Mouse (Mus musculus) 3134 (cell line): ENCODE measurements around the gene Ddx41.

ENCODE experiments used
- DNase-seq: peaks from one replicate; pipeline ENCODE4 v3.0.0-alpha.2; 2011; ENCODE audit warnings: low spot score; ENCODE audit not compliant: insufficient read length; ENCODE audit errors: extremely low read depth

The Ddx41 gene

GRCm38 (mm10) chr13:55543447-55543846, 7.0 kb upstream of the Ddx41 start:
- DNase-seq: no peak

DNA sequence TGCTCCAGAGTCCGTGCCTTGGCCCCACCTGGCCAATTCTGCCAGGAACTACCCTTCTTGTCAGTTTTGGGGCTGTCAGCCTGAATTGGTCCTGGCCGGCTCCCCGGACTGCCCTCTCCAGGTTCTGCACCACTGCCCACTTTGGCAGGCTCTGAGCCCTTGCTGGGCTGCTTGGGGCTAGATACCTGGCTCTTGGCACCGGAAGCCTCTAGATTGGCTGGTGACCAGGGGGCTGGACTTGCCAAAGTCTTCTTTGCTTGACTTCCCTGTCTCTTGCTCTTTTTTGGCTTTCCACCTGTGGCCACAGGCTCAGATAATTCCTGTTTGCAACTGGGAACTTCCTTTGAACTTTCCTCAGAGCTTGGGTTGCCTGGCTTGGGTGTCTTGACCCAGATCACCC, 6.4 kb upstream of the Ddx41 start:
- no peak for DNase-seq

- DNase-seq: no peak
Measured at GRCm38 (mm10) chr13:55540933-55541332, 4.5 kb upstream of the Ddx41 start.

DNA sequence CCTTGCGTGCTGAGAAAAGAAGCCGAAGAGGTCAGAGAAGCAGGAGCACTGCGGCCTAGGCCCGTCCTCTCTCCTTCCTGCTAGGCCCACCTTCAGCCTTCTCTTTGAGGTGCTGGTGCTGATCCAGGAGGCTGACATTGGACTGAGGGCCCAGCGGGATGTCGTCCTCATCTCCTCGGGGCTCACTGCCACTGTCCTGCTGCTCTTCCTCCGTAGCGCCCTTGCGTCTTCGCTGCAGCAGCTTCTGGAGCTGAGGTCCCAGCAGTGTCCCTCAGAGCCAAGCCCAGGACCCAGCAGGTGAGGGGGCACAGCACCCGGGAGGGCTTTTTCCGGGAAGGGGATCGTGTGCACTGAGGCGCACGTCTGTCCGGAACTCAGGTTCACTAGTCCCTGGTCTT, 663 bp downstream of the Ddx41 start:
- DNase-seq: no peak

GRCm38 (mm10) chr13:55535191-55535590, 1.3 kb downstream of the Ddx41 start:
- no peak for DNase-seq

- DNase-seq: no peak
Measured at GRCm38 (mm10) chr13:55529198-55529915, 7.1 kb downstream of the Ddx41 start, which contains the start of gene Dok3. Dok3 (minus strand) TSS chr13:55529296.

- DNase-seq: no peak
Measured at GRCm38 (mm10) chr13:55527834-55528772, 8.4 kb downstream of the Ddx41 start.

DNA sequence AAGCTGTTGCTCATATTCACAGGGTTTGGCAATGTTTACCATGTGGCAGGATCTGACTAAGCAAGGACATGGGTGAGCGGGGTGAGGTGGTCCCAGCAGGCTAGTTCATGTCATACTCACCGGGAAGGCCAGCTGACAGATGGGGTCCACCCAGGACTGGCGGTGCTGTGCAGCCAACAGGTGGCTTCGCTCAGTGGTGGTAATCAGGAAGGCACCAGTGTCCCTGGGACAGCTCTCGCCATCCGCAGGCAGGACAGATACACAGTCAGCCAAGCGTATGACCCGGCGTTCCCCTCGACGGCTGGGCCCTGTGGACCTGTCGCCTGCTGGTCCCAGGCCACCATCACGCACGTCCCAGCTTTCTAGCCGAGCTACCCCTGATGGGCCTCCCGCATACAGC, 9.2 kb downstream of the Ddx41 start:
- no peak for DNase-seq

DNA sequence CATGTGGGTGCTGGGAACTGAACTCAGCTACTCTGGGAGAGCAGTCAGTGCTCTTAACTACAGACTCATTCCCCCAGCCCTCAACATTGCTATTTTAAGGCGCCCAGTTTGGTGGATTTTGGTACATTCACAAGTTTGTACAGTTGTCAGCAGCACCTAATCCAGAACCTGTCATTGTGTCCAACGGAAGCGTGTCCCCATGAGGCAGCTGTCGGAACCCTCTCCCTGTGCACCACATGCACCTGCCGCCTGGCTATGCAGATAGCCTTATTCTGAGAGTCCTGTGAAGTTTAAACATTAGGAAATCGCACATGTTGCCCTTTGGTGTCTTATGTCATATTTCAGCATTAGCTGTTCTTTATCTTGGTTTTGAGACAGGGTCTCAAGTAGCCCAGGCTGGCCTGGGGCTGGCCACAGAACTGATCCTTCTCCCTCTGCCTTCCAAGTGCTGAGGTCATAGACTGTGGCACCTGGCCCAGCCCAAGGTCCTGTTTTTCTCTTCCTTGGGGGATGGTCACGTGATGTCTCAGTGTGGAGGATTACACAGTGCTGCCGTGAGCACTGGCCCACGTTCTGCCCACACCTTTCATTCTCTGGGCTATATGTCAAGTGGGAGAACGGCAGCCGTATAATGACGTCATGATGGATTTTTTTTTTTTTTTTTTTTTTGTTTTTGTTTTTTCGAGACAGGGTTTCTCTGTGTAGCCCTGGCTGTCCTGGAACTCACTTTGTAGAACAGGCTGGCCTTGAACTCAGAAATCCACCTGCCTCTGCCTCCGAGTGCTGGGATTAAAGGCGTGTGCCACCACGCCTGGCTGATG, 10.5 kb downstream of the Ddx41 start:
- no peak for DNase-seq

DNA sequence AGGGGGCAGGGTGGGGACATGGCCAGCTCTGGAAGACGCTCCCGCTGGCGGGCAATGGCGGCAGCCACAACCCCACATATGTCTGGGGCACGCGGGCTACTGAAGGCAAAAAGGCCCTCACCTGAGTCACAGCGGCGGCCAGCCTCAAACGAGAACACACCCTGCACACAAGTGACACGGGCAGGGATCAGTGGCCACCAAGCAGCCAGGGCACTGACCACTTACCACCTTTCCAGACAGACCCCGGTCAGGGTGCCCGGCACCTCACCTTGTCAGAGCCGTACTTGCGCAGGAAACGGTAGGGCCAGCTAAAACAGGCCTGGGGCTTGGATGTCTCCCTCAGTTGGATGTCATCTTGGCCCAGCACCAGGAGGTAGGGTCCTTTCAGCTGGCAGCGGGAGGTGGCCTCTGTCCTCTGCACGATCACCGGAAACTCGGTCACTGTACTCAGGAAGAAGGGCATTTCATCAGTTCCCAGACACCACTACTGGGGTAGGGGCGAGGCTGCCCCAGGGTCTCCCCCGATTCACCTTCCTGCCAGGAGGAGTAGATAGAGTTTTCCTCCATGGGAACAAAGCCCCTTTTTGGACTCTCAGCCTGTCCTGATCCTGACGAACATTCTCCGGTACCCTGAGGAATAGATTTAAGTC, 12.4 kb downstream of the Ddx41 start:
- no peak for DNase-seq

DNA sequence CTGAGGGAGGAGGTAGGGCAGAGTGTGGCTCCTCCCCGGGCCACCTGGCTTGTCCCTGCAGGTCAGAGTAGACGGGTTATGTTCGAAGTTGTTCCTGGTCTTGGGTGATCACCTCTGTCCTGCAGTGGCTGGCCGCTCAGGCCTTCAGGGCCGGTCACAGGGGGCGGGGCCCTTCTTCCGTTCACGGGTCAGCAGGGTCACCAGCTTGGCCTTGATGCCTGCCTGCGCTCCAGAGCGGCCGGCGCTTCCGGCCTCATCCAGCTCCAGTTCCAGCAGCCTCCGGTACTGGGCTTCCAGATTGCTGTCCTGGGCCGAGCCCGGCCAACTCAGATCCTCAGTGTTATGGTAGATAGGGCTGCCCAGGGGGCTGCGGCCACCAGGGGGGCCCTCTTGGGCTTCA, 13.2 kb downstream of the Ddx41 start:
- DNase-seq: no peak

DNA sequence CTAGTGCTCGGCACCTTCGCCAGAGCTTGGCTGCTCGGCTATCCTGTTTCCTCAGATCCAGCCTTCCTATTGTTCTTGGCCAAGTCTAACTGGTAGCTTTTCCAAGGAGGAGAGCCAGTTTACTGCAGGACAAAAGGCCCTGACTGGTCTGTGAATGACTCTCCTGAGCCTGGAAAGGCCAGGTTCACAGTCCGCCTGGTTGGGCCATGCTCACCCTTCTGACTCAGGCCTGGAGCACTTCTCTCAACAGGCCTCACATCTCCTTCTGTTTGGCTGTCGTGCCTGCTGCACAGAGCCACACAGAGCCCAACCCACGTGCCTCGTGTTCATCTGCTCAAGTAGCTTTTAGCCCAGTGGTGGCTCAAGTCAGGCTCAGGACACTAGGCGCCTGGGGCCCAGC, 13.7 kb downstream of the Ddx41 start:
- DNase-seq: no peak

GRCm38 (mm10) chr13:55519606-55520005, 16.9 kb downstream of the Ddx41 start:
- no peak for DNase-seq

GRCm38 (mm10) chr13:55516955-55517354, 19.5 kb downstream of the Ddx41 start:
- peak; percentile 38 for DNase-seq

DNA sequence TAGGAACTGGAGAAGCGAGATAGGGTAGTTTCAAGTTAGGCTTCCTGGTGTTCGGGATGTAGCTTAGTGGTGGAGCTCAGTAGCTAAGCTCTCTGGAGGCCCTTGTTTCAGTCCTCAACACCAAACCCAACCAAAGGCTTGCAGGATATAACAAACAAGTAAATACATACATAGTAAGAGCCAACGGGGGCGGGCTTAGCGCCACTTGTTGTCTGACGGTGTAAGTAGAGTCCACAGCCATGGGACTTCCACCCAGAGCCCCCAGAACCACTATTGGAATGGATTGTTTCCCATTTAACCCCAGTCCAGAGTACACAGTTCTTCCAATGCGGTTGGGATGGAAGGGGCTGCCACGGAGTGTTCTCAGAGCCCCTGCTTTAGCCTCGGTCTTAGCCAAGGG, 22.6 kb downstream of the Ddx41 start:
- no peak for DNase-seq

DNA sequence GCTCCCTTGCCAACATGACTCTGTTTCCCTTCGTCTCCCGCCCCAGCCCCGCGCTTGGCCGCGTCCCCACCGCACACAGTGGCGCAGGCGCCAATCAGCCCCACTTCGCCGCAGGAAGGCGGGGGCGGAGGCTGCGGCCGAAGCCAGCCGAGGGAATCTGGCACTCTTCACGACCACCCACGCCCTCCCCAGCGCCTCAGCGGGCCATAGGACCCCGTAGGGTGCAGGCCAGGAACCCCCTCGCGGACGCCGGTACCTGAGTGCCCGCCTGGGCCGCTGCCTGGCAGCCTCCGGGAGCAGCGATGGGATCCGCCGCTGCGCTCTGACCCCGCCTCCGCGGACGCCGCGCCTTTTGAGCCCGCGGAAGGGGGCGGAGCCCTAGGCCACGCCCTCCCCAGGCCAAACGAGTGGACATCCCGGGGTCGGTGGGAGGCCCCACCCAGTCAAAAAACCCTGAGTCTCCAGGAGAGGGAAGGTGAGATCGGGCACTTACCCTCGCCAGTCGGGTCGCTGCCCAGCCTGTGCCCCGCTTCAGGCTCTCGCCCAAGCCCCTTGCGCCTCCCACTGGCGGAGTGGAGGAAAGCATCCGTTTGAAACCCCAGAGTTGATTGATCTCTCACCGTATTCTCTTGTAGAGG, 23.2 kb downstream of the Ddx41 start, which contains the start of gene Pdlim7:
Gene Pdlim7 (minus strand): TSS at position 566 of the 638 bp plus-strand sequence.
- peak; percentile 91 for DNase-seq

DNA sequence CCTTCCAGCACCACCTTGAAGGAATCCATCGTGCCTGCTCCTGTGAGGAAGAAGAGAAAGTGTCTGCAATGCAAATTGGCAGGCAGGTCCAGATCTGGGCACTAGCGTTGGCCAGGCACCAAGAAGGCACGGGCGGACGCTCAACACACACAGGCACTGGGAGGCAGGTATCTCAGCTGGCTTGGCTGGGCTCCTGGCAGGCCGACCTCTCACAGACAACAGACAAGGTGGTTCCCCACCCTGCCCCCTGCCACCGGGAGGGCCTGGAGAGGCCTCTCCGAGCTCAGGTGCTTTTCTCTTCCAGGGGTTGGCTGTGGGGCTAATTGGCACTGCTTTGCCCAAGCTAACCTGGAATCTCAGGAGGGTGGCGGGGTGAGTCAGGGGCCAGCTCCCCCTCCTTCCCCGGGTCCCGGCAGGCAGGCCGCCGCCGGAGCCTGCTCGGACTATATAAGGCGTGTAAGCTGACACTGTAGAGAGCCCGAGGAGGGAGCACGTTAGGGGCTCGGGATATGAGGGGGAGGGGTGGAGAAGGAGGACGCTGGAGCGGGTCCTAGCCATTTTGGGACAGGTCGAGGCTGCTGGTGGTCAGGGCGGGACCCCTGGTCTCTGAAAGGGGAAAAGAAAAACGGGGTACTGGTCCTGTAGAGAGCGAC, 24.0 kb downstream of the Ddx41 start:
- peak; percentile 77 for DNase-seq

DNA sequence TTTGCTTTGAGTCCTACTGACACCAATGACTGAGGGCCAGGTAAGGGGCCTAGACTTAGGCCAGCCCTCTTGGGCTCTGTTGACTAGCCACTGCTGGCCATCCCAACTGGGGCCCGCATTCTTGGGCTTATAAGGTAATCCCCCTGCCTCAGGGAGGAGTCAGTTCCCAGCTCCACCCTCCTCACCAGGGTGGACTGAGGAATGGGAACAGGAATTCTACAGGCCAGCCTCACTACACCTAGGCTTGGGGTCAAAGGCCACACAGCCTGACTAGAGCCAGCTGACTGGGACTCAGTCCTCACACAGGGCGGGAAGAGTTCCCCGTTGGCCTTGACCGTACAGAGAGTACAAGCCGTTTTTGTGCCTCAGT, 25.0 kb downstream of the Ddx41 start:
- no peak for DNase-seq

DNA sequence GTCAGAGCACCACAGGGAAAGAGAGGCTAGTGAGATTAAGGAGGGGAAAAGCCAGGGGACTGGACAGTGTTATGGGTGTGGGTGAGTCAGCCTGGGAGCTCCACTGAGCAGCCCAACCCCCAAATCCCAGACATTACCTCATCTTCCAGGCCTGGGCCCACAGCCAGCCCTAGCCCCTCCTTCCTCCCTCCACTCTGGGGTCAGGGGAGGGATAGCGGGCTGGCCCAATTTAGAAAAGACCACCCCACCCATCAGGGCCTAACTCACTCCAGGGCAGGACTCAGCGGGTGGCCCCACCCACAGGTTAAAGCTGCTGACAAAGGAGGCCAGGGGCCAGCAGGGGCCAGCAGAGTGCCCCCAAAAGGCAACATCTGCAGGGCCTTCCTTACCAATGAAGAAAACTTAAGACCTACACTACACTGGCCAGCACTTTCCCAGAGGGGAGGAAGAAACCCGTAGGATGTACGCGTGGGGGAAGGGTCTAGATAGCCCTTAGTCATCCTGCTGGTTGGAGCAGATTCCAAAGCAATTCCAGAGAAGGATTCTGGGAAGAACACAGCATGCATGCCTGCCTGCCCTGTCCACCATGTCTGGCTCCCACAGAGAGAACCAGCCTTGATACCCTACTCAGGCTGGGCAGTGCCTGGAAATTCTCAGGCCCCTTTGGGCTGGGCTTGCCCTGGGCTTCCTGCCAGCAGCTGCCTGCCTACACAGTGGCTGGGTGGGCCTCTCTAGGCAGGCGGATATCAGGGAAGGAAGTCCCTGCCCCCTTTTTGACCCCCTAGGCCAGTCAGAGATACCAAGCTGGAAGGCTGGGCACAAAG, 25.6 kb downstream of the Ddx41 start:
- peak; percentile 85 for DNase-seq
